Comparison of ENCODE assay signal across 9 mouse cellular contexts in genomic region chr6:140337083-140337491, GRCm38 (mm10).
DNase-seq lines count a peak whose midpoint lies in the region; ATAC-seq and TF ChIP-seq lines count a peak whose summit lies in the region.
"Had no signal": no experiment of that assay in that cellular context is flagged by ENCODE, and none has a peak within 500 bp of the region (broad histone marks: within the 10 kb centered on the region; RNA-seq: fewer than 3 reads in every experiment).

No protein-coding gene starts in this region.

- ATAC-seq in kidney, postnatal 0 days (replicated peaks; ENCODE audit: low FRiP score, low read depth) = 0 out of 2 replicates have a peak, but pooled peaks have one; percentile 12
- peak; percentile 49 for ATAC-seq in hindbrain, embryonic 12.5 days (ENCODE audit: low FRiP score)
- peak; percentile 43 for ATAC-seq in neural tube, embryonic 11.5 days (ENCODE audit: insufficient read depth, low FRiP score, low TSS enrichment)

- WGBS in kidney, postnatal 0 days = 11% methylated on average over 3 of the region's 3 CpGs
- WGBS in hindbrain, embryonic 12.5 days = 0% methylated on average over 2 of the region's 3 CpGs
- 21% methylated on average over 2 of the region's 3 CpGs for WGBS in neural tube, embryonic 11.5 days

- peak overlapping the region; percentile 77 for H3K27ac ChIP-seq in kidney, postnatal 0 days
- peak overlapping the region; percentile 80 for H3K27ac ChIP-seq in hindbrain, embryonic 12.5 days
- peak overlapping the region; percentile 58 for H3K27ac ChIP-seq in neural tube, embryonic 11.5 days (ENCODE audit: low read depth, low read length)

- peak overlapping the region; percentile 49 for H3K4me2 ChIP-seq in kidney, postnatal 0 days (ENCODE audit: low read length)
- H3K4me2 ChIP-seq in hindbrain, embryonic 12.5 days (replicated peaks) = peak overlapping the region; percentile 40
- H3K4me2 ChIP-seq in neural tube, embryonic 11.5 days (ENCODE audit: low read depth) = peak overlapping the region; percentile 22

- no peak overlapping the region for H3K9ac ChIP-seq in kidney, postnatal 0 days (ENCODE audit: low read depth, low read length)
- H3K9ac ChIP-seq in hindbrain, embryonic 12.5 days = no peak overlapping the region
- H3K9ac ChIP-seq in neural tube, embryonic 11.5 days (ENCODE audit: low read length) = no peak overlapping the region

- no peak for TF ChIP-seq CTCF in kidney, postnatal 0 days (IDR thresholded peaks at IDR 0.05; ENCODE audit: low read depth)

- no peak overlapping the region for H3K4me3 ChIP-seq in kidney, postnatal 0 days (replicated peaks; ENCODE audit: low read depth, low read length)
- no peak overlapping the region for H3K4me3 ChIP-seq in hindbrain, embryonic 12.5 days
- H3K4me3 ChIP-seq in neural tube, embryonic 11.5 days (ENCODE audit: low read depth, low read length) = no peak overlapping the region

- H3K9me3 ChIP-seq in kidney, postnatal 0 days (replicated peaks; ENCODE audit: low read length) = no peaks in the 10 kb centered on the region
- no peaks in the 10 kb centered on the region for H3K9me3 ChIP-seq in hindbrain, embryonic 12.5 days (replicated peaks)
- H3K9me3 ChIP-seq in neural tube, embryonic 11.5 days (ENCODE audit: control insufficient read depth, low read length) = no peaks in the 10 kb centered on the region

- peaks cover 30% of the 10 kb centered on the region for H3K4me1 ChIP-seq in kidney, postnatal 0 days (replicated peaks; ENCODE audit: insufficient read depth, low read length)
- H3K4me1 ChIP-seq in hindbrain, embryonic 12.5 days = peaks cover 38% of the 10 kb centered on the region
- peaks cover 13% of the 10 kb centered on the region for H3K4me1 ChIP-seq in neural tube, embryonic 11.5 days (ENCODE audit: control insufficient read depth, insufficient read depth, low read length)

- no peaks in the 10 kb centered on the region for H3K36me3 ChIP-seq in kidney, postnatal 0 days (ENCODE audit: insufficient read depth, low read length)
- H3K36me3 ChIP-seq in hindbrain, embryonic 12.5 days = no peaks in the 10 kb centered on the region
- no peaks in the 10 kb centered on the region for H3K36me3 ChIP-seq in neural tube, embryonic 11.5 days (ENCODE audit: control insufficient read depth, insufficient read depth, low read length)

- peak; percentile 90 for DNase-seq in kidney, postnatal 0 days (ENCODE audit: low spot score)
- DNase-seq in kidney, postnatal 36 days = no peak
- peak; percentile 67 for DNase-seq in embryo, embryonic 10.5 days (ENCODE audit: low spot score)
- DNase-seq in neural tube, embryonic 11.5 days (ENCODE audit: low spot score) = peak; percentile 40
- DNase-seq in spleen, adult 12 weeks (ENCODE audit: low spot score) = no peak
- no peak for DNase-seq in thymus, postnatal 0 days (ENCODE audit: low spot score)
- DNase-seq in right cerebral cortex, adult 2 months (ENCODE audit: low spot score in 2 of 2) = no peak
- DNase-seq: layer of hippocampus, postnatal 36 days had no signal

- no peaks in the 10 kb centered on the region for H3K27me3 ChIP-seq in kidney, postnatal 0 days (ENCODE audit: insufficient read depth, low read length)
- no peaks in the 10 kb centered on the region for H3K27me3 ChIP-seq in hindbrain, embryonic 12.5 days
- no peaks in the 10 kb centered on the region for H3K27me3 ChIP-seq in neural tube, embryonic 11.5 days (ENCODE audit: control insufficient read depth, insufficient read depth, low read length)

Comparison
In these comparisons a context has a peak if more than half of its experiments do, and no peak if none do; other contexts are left out.
1. DNase-seq: peak in kidney, postnatal 0 days (single experiment), embryo, embryonic 10.5 days (single experiment) and neural tube, embryonic 11.5 days (single experiment); none in kidney, postnatal 36 days (0 of 2), spleen, adult 12 weeks (single experiment), thymus, postnatal 0 days (single experiment) and right cerebral cortex, adult 2 months (0 of 2).
2. Peak in every context shown above with its lines, with median percentiles within 50 percentile points of each other: ATAC-seq, H3K27ac ChIP-seq and H3K4me2 ChIP-seq.